Mouse (Mus musculus): ENCODE results near the gene Asic4. TPM values are rescaled to one million over a fixed set of nuclear protein-coding genes. Genes with fewer than 3 reads are reported as not detected.
A peak's percentile ranks its signal among the peaks of the same experiment; 100 is the strongest.

Gene Asic4
- polyA plus RNA-seq, 1 experiment from 2014 or later: 28.8 TPM

- H3K27me3 ChIP-seq: peaks cover 23% of the 10 kb centered on the region
- peak within 1 kb of the TSS; percentile 84 for H3K4me2 ChIP-seq
- ATAC-seq (ENCODE audit: low read depth): no peak
- peaks cover 30% of the 10 kb centered on the region for H3K4me1 ChIP-seq (replicated peaks)
- H3K4me3 ChIP-seq: peak within 1 kb of the TSS; percentile 72
- peak within 1 kb of the TSS; percentile 98 for H3K9ac ChIP-seq
- peaks cover 10% of the 10 kb centered on the region for H3K36me3 ChIP-seq
- no peaks in the 10 kb centered on the region for H3K9me3 ChIP-seq
- 80% methylated on average over 10 of the region's 10 CpGs for WGBS
- H3K27ac ChIP-seq (replicated peaks): peak within 1 kb of the TSS; percentile 91
Measured at GRCm38 (mm10) chr1:75507006-75507405, 56.8 kb downstream of the Asic4 start, which contains the start of gene Inha. TSS of gene Inha (plus strand) at chr1:75507077.

- Histone ChIP-seq H3K27me3 (peaks cover 10% of the 10 kb centered on the region), H3K36me3 (no peaks in the 10 kb centered on the region), H3K9me3 (no peaks in the 10 kb centered on the region), H3K4me3 (no peak overlapping the region), H3K4me1 (replicated peaks) (peaks cover 26% of the 10 kb centered on the region), H3K27ac (replicated peaks) (no peak overlapping the region), H3K4me2 (no peak overlapping the region), H3K9ac (no peak overlapping the region)
- WGBS: 54% methylated on average over 20 of the region's 20 CpGs
- ATAC-seq (ENCODE audit: low read depth): no peak
Measured at GRCm38 (mm10) chr1:75509586-75509985, 59.4 kb downstream of the Asic4 start.

- ATAC-seq (ENCODE audit: low read depth): no peak
- Histone ChIP-seq H3K4me3 (no peak overlapping the region), H3K9me3 (no peaks in the 10 kb centered on the region), H3K4me2 (no peak overlapping the region), H3K27ac (replicated peaks) (no peak overlapping the region), H3K9ac (no peak overlapping the region), H3K27me3 (peaks cover 10% of the 10 kb centered on the region), H3K4me1 (replicated peaks) (peaks cover 20% of the 10 kb centered on the region), H3K36me3 (no peaks in the 10 kb centered on the region)
- 76% methylated on average over 5 of the region's 5 CpGs for WGBS
Measured at GRCm38 (mm10) chr1:75510154-75510553, 59.9 kb downstream of the Asic4 start.

- Histone ChIP-seq H3K9me3 (no peaks in the 10 kb centered on the region), H3K27me3 (peaks cover 10% of the 10 kb centered on the region), H3K4me2 (no peak overlapping the region), H3K9ac (no peak overlapping the region), H3K4me3 (no peak overlapping the region), H3K36me3 (no peaks in the 10 kb centered on the region), H3K27ac (replicated peaks) (no peak overlapping the region), H3K4me1 (replicated peaks) (peaks cover 16% of the 10 kb centered on the region)
- ATAC-seq (ENCODE audit: low read depth): no peak
- 70% methylated on average over 4 of the region's 4 CpGs for WGBS
Measured at GRCm38 (mm10) chr1:75511437-75512210, 61.4 kb downstream of the Asic4 start.

GRCm38 (mm10) chr1:75512550-75512949 is 62.3 kb downstream of the Asic4 start:
- 93% methylated on average over 3 of the region's 3 CpGs for WGBS
- H3K36me3 ChIP-seq: no peaks in the 10 kb centered on the region
- H3K27ac ChIP-seq (replicated peaks): no peak overlapping the region
- H3K4me2 ChIP-seq: no peak overlapping the region
- H3K9me3 ChIP-seq: no peaks in the 10 kb centered on the region
- peaks cover 8% of the 10 kb centered on the region for H3K27me3 ChIP-seq
- H3K4me1 ChIP-seq (replicated peaks): 0 out of 2 replicates have a peak, but pooled peaks cover 6% of the 10 kb centered on the region
- H3K4me3 ChIP-seq: no peak overlapping the region
- H3K9ac ChIP-seq: no peak overlapping the region
- no peak for ATAC-seq (ENCODE audit: low read depth)

- Histone ChIP-seq H3K4me2 (no peak overlapping the region), H3K9me3 (no peaks in the 10 kb centered on the region), H3K27ac (replicated peaks) (no peak overlapping the region), H3K9ac (no peak overlapping the region), H3K36me3 (no peaks in the 10 kb centered on the region), H3K4me3 (no peak overlapping the region), H3K27me3 (no peaks in the 10 kb centered on the region), H3K4me1 (replicated peaks) (peaks cover 4% of the 10 kb centered on the region; the same call in 1 of the 2 replicates)
- WGBS: 81% methylated on average over 15 of the region's 15 CpGs
- ATAC-seq (ENCODE audit: low read depth): no peak
Measured at GRCm38 (mm10) chr1:75516703-75517380, 66.6 kb downstream of the Asic4 start.

GRCm38 (mm10) chr1:75517984-75518383 is 67.7 kb downstream of the Asic4 start:
- H3K9ac ChIP-seq: no peak overlapping the region
- H3K4me2 ChIP-seq: no peak overlapping the region
- H3K9me3 ChIP-seq: no peaks in the 10 kb centered on the region
- H3K27ac ChIP-seq (replicated peaks): no peak overlapping the region
- WGBS: 54% methylated on average over 4 of the region's 4 CpGs
- ATAC-seq (ENCODE audit: low read depth): no peak
- no peak overlapping the region for H3K4me3 ChIP-seq
- H3K27me3 ChIP-seq: no peaks in the 10 kb centered on the region
- no peaks in the 10 kb centered on the region for H3K36me3 ChIP-seq
- peaks cover 12% of the 10 kb centered on the region for H3K4me1 ChIP-seq (replicated peaks)

- Histone ChIP-seq H3K4me1 (replicated peaks) (peaks cover 12% of the 10 kb centered on the region), H3K9me3 (no peaks in the 10 kb centered on the region), H3K9ac (no peak overlapping the region), H3K4me2 (no peak overlapping the region), H3K36me3 (no peaks in the 10 kb centered on the region), H3K27me3 (no peaks in the 10 kb centered on the region), H3K27ac (replicated peaks) (no peak overlapping the region), H3K4me3 (no peak overlapping the region)
- no peak for ATAC-seq (ENCODE audit: low read depth)
- 94% methylated on average over 4 of the region's 4 CpGs for WGBS
Measured at GRCm38 (mm10) chr1:75518427-75518826, 68.2 kb downstream of the Asic4 start.

GRCm38 (mm10) chr1:75519576-75519975 is 69.3 kb downstream of the Asic4 start:
- WGBS: 75% methylated on average over 5 of the region's 5 CpGs
- Histone ChIP-seq H3K9me3 (no peaks in the 10 kb centered on the region), H3K27me3 (no peaks in the 10 kb centered on the region), H3K4me3 (no peak overlapping the region), H3K9ac (no peak overlapping the region), H3K4me2 (no peak overlapping the region), H3K36me3 (no peaks in the 10 kb centered on the region), H3K4me1 (replicated peaks) (peaks cover 12% of the 10 kb centered on the region), H3K27ac (replicated peaks) (no peak overlapping the region)
- no peak for ATAC-seq (ENCODE audit: low read depth)

GRCm38 (mm10) chr1:75521321-75522031 is 71.2 kb downstream of the Asic4 start, which contains the start of gene Stk11ip:
TSS of gene Stk11ip (plus strand) at chr1:75521529.
- peak within 1 kb of the TSS; percentile 67 for H3K9ac ChIP-seq
- H3K9me3 ChIP-seq: no peaks in the 10 kb centered on the region
- H3K4me1 ChIP-seq (replicated peaks): peaks cover 12% of the 10 kb centered on the region
- ATAC-seq (ENCODE audit: low read depth): peak; percentile 96
- H3K27me3 ChIP-seq: no peaks in the 10 kb centered on the region
- under 1% methylated on average over 46 of the region's 46 CpGs for WGBS
- H3K36me3 ChIP-seq: peaks cover 13% of the 10 kb centered on the region; the same call in 1 of the 2 replicates
- H3K4me3 ChIP-seq: peak within 1 kb of the TSS; percentile 45
- peak within 1 kb of the TSS; percentile 62 for H3K4me2 ChIP-seq
- H3K27ac ChIP-seq (replicated peaks): peak within 1 kb of the TSS; percentile 90

Data from neural tube, embryonic 13.5 days (tissue).